Mouse (Mus musculus): ENCODE results near the gene Mptx1. TPM values are rescaled to one million over a fixed set of nuclear protein-coding genes. Genes with fewer than 3 reads are reported as not detected.

The Mptx1 gene
- polyA plus RNA-seq, 1 experiment from 2014 or later, result not detected

DNA sequence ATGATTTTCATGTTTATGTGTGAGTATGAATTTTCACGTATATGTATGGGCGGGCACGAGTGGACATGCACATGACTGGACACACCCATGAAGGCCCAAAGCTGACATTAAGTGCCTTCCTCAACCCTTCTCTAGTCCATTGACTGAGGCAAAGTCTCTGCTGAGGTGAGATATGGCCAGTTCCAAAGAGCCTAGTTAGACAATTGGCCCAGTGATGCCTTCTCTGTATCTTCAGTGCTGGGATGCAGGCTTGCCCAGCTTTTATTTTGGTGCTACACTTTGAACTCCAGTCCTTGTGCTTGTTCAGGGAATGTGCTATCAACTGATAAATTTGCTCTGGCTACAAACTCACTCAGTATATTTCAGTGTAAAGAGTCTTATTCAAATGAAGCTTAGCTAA, 43.5 kb downstream of the Mptx1 start:
- Histone ChIP-seq H3K36me3 (ENCODE audit: control insufficient read depth, insufficient read depth, low read length) (no peaks in the 10 kb centered on the region), H3K27ac (replicated peaks) (no peak overlapping the region), H3K9ac (ENCODE audit: low read length) (no peak overlapping the region), H3K4me2 (replicated peaks; ENCODE audit: low read depth) (no peak overlapping the region), H3K27me3 (ENCODE audit: control insufficient read depth, insufficient read depth, low read length) (no peaks in the 10 kb centered on the region), H3K4me3 (ENCODE audit: low read depth, low read length) (no peak overlapping the region), H3K4me1 (replicated peaks; ENCODE audit: control insufficient read depth, insufficient read depth) (no peaks in the 10 kb centered on the region), H3K9me3 (ENCODE audit: control insufficient read depth, low read length) (no peaks in the 10 kb centered on the region)
- TF ChIP-seq EP300 (optimal IDR thresholded peaks at IDR 0.05), result no peak
- TF ChIP-seq CTCF (IDR thresholded peaks at IDR 0.05; ENCODE audit: low read depth), result no peak
- no peak for DNase-seq (ENCODE audit: low spot score)
- WGBS, result 81% methylated on average over 3 of the region's 3 CpGs
- no peak for ATAC-seq (ENCODE audit: low FRiP score, low TSS enrichment)

Other genes with a start within 250 kb of the Mptx1 start
- gene Olfr429, start 246.2 kb upstream of the Mptx1 start, polyA plus RNA-seq (2015; fragmentation: Nextera tagmentation; extraction: Ambion mirVana), result not detected in 2 replicates
- gene Olfr427, start 233.6 kb upstream of the Mptx1 start, polyA plus RNA-seq (2015; fragmentation: Nextera tagmentation; extraction: Ambion mirVana), result not detected in 2 replicates
- gene Olfr231, start 209.4 kb upstream of the Mptx1 start, polyA plus RNA-seq (2015; fragmentation: Nextera tagmentation; extraction: Ambion mirVana), result not detected in 2 replicates
- 0.11 TPM in 1 of 2 replicates, not detected in the other for gene Olfr424, start 199.0 kb upstream of the Mptx1 start, polyA plus RNA-seq (2015; fragmentation: Nextera tagmentation; extraction: Ambion mirVana)
- gene Olfr420, start 174.9 kb upstream of the Mptx1 start, polyA plus RNA-seq (2015; fragmentation: Nextera tagmentation; extraction: Ambion mirVana), result not detected in 2 replicates
- 0.02 TPM in 2 replicates for gene Spta1, start 157.7 kb upstream of the Mptx1 start, polyA plus RNA-seq (2015; fragmentation: Nextera tagmentation; extraction: Ambion mirVana)
- not detected in 2 replicates for gene Olfr419, start 78.5 kb upstream of the Mptx1 start, polyA plus RNA-seq (2015; fragmentation: Nextera tagmentation; extraction: Ambion mirVana)
- not detected in 2 replicates for gene Olfr417, start 34.6 kb downstream of the Mptx1 start, polyA plus RNA-seq (2015; fragmentation: Nextera tagmentation; extraction: Ambion mirVana)
- gene Olfr248, start 60.5 kb downstream of the Mptx1 start, polyA plus RNA-seq (2015; fragmentation: Nextera tagmentation; extraction: Ambion mirVana), result not detected in 2 replicates
- gene Olfr414, start 93.5 kb downstream of the Mptx1 start, polyA plus RNA-seq (2015; fragmentation: Nextera tagmentation; extraction: Ambion mirVana), result not detected in 2 replicates
- 0.05 TPM in 1 of 2 replicates, not detected in the other for gene Olfr220, start 111.6 kb downstream of the Mptx1 start, polyA plus RNA-seq (2015; fragmentation: Nextera tagmentation; extraction: Ambion mirVana)
- 0.48 and 0.67 TPM in 2 replicates for gene Fmn2, start 171.3 kb downstream of the Mptx1 start, polyA plus RNA-seq (2015; fragmentation: Nextera tagmentation; extraction: Ambion mirVana)